10 mouse cellular contexts compared by ENCODE assay signal in genomic region chr12:35674487-35674886, GRCm38 (mm10).
DNase-seq lines count a peak whose midpoint lies in the region; ATAC-seq lines count a peak whose summit lies in the region.
"Had no signal": no experiment of that assay in that cellular context is flagged by ENCODE, and none has a peak within 500 bp of the region (broad histone marks: within the 10 kb centered on the region; RNA-seq: fewer than 3 reads in every experiment).

No protein-coding gene starts in this region.

- H3K27ac ChIP-seq in heart, embryonic 10.5 days: no peak overlapping the region
- no peak overlapping the region for H3K27ac ChIP-seq in limb, embryonic 10.5 days
- H3K27ac ChIP-seq: hindbrain, embryonic 15.5 days; neural tube, embryonic 12.5 days had no signal

- 52% methylated on average over 6 of the region's 6 CpGs for WGBS in heart, embryonic 10.5 days
- WGBS in limb, embryonic 10.5 days: 46% methylated on average over 6 of the region's 6 CpGs

- no peaks in the 10 kb centered on the region for H3K4me1 ChIP-seq in heart, embryonic 10.5 days
- no peaks in the 10 kb centered on the region for H3K4me1 ChIP-seq in limb, embryonic 10.5 days
- H3K4me1 ChIP-seq: hindbrain, embryonic 15.5 days; neural tube, embryonic 12.5 days had no signal

- DNase-seq in heart, adult 18-20 months: peak; percentile 29 to 55
- no peak for DNase-seq in heart, embryonic 10.5 days (ENCODE audit: low spot score)
- peak; percentile 71 to 75 for DNase-seq in adrenal gland, postnatal 36 days
- DNase-seq in heart, postnatal 36 days: peak; percentile 13 to 45
- DNase-seq in limb, embryonic 10.5 days (ENCODE audit: low spot score): peak; percentile 33
- peak; percentile 12 for DNase-seq in right cerebral cortex, postnatal 4 days

- H3K27me3 ChIP-seq in heart, embryonic 10.5 days (ENCODE audit: insufficient read depth, poor library complexity, severe bottlenecking): no peaks in the 10 kb centered on the region
- H3K27me3 ChIP-seq in limb, embryonic 10.5 days (ENCODE audit: low read depth, poor library complexity, severe bottlenecking): no peaks in the 10 kb centered on the region
- H3K27me3 ChIP-seq: hindbrain, embryonic 15.5 days; neural tube, embryonic 12.5 days had no signal

- peak; percentile 68 for ATAC-seq in CD4-positive, CD25-positive, alpha-beta regulatory T cell, adult 4 months
- no peak for ATAC-seq in erythroid progenitor cell, adult 5-6 weeks (replicated peaks; ENCODE audit: low FRiP score, poor library complexity, severe bottlenecking)

- intact Hi-C loops in heart, postnatal 36 days (cut with DNase I): loop anchor here (10.0 kb wide), 1 partner anchor 360 kb away; no protein-coding TSS in a partner anchor

- no peak overlapping the region for H3K4me3 ChIP-seq in heart, embryonic 10.5 days
- H3K4me3 ChIP-seq in limb, embryonic 10.5 days: no peak overlapping the region
- H3K4me3 ChIP-seq: hindbrain, embryonic 15.5 days; neural tube, embryonic 12.5 days had no signal

- H3K9me3 ChIP-seq in heart, embryonic 10.5 days: no peaks in the 10 kb centered on the region
- no peaks in the 10 kb centered on the region for H3K9me3 ChIP-seq in limb, embryonic 10.5 days (replicated peaks)
- H3K9me3 ChIP-seq: hindbrain, embryonic 15.5 days; neural tube, embryonic 12.5 days had no signal

- no peaks in the 10 kb centered on the region for H3K36me3 ChIP-seq in heart, embryonic 10.5 days
- H3K36me3 ChIP-seq in limb, embryonic 10.5 days: no peaks in the 10 kb centered on the region
- H3K36me3 ChIP-seq: hindbrain, embryonic 15.5 days; neural tube, embryonic 12.5 days had no signal
